Mouse (Mus musculus): ENCODE measurements at regions not wholly inside any gene's neighbourhood (a gene's known extent, or its start where the extent isn't known, plus 50 kb on each side); places are given as distances from the start of the nearest gene placed in this dataset.

DNA sequence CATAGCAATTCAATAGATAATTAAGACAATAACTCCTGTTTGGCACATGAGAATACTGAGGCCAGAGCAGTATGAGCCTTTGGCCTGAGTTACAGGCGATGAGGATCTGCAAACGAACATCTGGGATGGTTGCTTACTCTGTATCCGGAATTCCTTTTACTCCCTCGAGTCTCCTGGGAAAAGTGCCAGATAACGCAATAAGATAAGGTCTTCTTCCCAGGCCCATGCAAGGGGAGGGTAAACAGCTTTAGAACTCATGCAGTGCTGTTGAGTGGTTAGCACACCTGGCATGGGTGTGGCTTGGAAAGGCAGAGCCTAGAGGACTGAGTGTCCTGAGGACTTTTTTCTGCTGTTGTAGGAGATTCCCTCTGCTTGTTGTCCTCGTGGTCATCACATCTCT lies 598.2 kb downstream of the 9430069I07Rik start:
- DNase-seq (ENCODE audit: low spot score): no peak

GRCm38 (mm10) chr15:33758771-33759170 lies 598.9 kb downstream of the 9430069I07Rik start:
- DNase-seq (ENCODE audit: low spot score): no peak

Data from layer of hippocampus, adult 9-10 months (tissue).